Mouse (Mus musculus) mouse embryonic stem cell (cell line): ENCODE data around the gene Apoc4.

Source experiments
- in situ Hi-C, 2 experiments: fragments of 300-500 bp; cut with MboI; formaldehyde crosslinking; loops; 1 replicate in 1 of 2; 3 replicates in 1 of 2; pipeline ENCODE4 v1.14.3; 2019 to 2020; ENCODE audit warnings: low sequenced_read_pairs in 2 of 2, low pct_unique_long_range_greater_than_20kb in 1 of 2, mixed read lengths in 1 of 2; ENCODE audit not compliant: unreplicated experiment in 1 of 2

The Apoc4 gene

DNA sequence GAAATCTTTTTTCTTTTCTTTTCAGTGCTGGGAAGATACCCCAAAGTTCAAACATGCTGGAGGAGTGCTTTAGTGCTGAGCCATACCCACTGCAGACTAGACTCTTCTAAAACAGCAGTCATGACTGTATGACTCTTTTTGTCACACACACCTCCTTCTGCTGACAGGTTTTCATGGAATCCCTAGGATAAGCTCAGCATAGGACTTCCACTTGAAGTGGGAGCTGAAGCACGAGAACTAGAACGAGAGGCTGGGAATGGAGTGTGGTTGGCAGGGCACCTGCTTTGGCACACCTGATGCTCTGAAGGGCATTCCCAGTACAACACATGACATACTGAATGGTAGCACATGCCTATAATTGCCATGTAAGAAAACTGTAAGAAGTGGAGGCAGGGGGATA is 28.7 kb downstream of the Apoc4 start:
- in situ Hi-C loops = no loop called here

DNA sequence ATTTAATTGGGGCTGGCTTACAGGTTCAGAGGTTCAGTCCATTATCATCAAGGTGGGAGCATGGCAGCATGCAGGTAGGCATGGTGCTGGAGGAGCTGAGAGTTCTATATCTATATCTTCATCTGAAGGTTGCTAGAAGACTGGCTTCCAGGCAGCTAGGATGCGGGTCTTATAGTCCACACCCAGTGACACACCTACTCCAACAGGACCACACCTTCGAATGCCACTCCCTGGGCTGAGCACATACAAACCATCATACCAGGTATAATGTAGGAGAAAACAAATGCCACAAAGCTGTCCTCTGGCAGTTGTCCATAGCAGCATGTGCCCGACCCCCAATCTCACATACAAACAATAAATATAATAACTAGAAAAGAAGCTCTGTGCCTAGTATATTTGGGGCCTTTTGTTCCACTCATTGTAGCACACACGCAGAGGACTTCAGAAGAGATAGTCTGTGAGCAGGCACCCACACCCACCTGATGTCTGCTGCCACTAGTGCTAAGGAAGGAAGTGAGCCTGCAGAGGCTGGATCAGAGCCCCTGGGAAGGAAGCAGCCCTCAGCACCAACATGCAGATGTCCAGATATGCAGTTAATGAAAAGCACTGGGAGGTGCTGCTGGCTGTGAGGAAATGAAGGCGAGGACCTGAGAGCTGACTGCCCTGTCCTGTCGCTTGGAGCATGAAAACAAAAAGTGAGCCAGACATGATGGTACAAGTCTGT is 30.1 kb downstream of the Apoc4 start:
- in situ Hi-C loops = no loop called here

DNA sequence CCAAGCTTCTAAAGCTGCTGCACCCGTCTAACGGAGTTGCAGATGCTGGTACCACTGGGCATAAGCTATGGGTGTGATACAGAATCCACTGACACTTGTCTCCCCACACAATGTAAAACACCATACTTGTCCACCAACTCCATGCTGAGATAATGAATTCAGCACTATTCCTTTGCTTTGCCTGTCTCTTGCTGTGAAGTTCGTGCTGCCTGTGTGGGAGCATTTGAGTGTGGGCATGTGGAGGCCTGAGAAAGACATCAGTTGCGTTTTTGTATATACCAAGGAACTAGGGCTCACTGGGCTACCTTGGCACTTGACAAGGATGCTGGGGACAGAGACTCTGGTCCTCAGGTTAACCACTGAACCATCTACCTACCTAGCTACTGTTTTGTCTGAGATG is 40.1 kb downstream of the Apoc4 start:
- in situ Hi-C loops = no loop called here

DNA sequence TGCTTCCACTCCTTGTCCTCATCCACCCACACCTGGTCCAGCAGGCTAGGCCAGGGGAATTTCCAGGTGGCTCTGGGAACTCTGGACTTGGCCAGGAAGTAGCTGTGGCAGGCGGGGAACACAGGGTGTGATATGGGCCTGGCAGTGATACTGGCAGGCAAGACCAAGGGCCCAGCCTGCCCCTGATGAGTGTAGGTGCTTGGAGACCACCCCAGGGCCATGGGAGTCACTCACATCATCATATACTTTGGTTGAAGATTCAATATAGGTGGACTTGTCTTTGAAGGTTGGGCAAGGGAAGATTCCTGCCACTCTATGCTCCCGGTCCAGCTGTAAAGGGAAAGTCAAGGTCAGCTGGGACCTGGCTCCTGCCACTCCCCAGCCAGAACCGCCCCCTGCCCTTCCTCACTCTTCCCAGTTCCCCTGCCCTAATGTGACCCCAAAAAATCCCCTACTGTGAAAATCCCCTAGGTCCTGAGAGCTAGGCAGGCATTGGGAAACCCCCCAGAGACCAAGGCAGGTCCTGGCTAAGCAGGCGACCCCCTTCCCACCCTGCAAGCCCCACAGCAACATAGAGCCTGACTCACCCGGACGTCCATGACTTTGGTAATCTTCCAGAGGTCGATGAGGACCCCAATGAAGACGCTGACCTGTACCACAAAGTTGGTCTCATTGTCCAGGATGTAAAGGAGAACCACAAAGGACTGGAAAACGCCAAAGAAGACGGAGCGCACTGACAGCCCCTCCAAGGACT is 46.0 kb downstream of the Apoc4 start:
- in situ Hi-C loops = no loop called here

DNA sequence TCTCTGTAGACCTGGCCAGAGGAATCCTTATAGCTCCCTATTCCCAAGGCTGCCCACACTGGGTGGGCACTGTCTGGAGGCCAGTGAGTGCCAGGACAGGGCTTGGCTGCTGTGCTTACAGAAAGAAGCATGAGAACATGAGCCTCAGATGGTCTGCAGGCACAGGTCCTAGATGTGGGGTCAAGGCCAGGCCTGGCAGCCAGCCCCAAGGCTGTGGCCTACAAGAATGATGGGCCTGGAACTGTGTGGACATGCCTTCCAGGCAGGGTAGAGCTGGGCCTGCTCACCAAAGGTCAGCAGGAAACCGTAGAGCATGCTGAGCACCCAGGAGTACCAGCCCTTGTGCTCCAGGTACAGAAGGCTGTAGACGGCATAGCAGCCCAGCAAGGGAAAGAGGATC is 46.7 kb downstream of the Apoc4 start:
- in situ Hi-C loops = no loop called here

DNA sequence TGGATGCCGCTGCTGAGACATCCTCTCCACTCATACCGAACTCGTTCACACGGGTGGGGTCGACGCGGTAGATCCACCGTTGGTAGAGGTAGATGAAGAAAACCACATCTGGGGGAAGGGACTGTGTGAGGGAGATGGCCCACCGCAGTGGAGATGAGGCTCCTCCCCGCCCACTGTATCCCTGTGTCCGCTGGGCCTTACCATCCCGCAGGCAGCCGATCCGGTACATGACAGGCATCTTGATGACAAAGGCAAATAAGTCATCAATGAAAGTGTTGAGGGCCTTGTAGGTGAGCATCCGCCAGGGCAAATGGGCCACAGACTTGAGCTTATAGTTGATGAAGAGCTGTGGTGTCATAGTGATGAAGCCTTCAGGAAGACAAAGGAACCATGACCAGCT is 47.4 kb downstream of the Apoc4 start:
- in situ Hi-C loops = no loop called here

DNA sequence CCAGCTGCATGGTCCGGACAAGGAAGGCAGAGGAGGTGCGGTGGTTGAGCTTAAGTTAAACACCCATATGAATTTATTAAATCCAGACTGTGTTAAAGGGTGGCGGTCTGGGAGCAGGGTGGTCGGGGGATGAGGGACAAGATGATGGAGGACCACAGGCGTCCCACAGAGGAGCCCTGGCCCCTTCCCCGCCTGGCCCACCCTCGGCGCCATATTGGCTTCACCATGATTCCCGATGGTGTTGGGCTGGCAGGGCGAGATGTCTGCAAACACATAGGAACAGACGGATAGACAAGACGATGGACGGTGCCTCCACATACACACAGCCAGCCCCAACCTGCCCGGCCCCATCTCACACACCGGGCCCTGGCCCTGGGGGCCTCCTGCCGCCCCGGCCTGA is 48.1 kb downstream of the Apoc4 start:
- in situ Hi-C loops = no loop called here

DNA sequence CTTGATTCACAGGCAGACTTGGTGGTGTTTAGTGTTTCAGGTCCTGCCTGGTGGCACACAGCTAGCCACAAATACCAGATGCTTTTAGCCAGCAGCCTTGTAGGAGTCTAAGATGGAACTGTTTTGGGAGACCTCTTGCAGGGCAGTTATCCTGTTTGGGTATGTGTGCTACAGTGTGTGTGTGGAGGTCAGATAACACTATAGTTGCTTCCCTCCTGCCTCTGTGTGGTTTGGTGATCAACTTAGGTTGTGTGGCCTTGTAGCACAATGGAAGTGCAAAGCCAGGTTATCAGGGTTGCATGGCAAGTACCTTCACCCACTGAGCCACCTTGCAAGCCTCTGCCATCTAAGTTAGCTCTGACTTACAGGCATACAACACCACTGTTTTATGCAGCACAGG is 48.6 kb downstream of the Apoc4 start:
- in situ Hi-C loops = no loop called here

DNA sequence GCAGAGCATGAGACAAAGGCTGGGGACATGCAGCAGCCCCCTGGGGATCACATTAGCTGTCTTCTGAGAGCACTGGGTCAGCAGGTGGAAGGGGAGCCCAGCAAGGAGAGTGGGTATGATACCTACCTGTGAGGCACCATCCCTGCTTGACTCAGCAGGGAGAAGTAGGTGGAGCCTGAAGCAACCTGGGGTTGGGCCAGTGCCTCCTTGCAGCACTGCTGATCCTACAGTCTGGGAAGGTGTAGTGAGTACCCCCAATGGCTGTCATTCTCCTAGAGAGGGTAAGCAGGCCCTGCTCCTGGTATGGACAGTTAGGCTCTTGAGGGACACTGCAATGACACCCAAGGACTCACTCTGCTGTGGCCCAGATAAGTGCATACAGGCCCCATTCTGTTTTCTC is 49.0 kb downstream of the Apoc4 start:
- in situ Hi-C loops = no loop called here

DNA sequence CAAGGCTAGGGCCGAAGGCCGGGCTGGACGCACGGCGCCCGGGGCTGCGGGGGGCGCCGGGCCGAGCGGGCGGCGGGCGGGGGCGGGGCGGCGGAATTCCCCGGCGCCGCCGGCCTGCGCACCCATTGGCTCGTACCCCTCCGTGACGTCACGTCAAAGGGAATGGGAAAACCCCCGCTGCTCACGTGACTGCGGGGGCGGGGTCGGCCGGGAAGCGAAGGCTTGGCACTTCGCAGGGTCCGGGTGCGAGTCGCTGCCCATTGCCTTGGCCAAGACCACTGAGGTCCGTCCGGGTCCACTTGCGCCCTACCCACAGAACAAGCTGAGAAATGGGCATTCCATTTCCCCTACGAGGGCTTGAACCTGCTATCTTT is 51.9 kb downstream of the Apoc4 start, which contains the start of gene Relb:
Gene Relb, minus strand, starts transcription at position 78 of the 374 bp plus-strand sequence.
- in situ Hi-C loops = no loop called here

DNA sequence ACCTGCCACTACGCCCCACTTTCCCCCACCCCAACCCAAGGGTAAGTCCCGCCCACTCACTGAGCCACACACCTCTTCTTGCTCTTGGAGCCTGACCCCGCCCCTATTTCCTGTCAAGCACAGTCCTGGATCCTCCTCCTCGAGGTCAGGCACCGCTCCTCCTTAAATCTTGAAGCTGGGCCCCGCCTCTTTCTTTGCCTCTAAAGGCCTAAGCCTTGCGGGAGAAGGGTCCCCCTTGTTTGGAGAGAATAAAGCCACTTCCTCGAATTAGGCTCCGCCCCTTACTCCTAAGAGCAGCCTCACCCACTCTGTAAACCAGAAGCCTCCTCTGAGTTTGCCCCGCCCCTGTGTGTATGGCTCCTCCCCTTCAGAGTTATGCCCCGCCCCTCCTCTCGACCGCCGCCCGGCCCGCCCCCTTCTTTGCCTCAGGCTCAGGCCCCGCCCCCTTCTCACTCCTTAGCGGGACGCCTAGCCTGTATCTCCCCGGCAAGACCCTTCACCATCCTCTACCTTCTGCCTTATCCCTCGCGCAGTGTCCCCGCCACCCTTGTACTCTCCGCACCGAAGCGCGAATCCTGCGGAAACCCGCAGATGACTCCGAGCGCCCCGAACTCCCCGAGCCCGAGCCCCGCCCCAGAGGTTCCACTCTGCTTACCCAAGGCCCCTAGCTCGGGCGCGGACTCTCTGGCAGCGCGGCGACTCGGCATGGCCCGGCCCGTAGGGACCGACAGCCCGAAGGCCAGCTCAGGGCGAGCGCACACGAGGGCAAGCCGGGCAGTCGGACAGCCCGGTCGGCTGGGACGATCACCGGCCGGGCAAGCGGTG is 52.5 kb downstream of the Apoc4 start:
- in situ Hi-C loops = no loop called here

DNA sequence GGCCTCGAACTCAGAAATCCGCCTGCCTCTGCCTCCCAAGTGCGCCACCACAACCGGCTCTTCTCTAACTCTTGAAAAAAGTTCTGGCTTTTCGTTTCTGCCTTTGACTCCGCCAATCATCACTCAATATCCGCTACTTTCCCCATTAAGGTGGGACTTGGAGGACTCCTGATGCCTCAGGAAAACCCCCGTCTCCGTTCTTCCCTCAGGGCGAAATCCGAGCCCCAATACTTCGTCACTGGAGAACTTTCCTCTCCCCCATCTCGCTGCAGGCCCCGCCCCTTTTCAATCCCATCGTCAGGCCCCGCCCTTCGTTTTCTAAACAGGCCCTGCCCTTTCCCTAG is 53.1 kb downstream of the Apoc4 start:
- in situ Hi-C loops = no loop called here
